Mouse (Mus musculus) midbrain, embryonic 11.5 days (tissue): ENCODE data around the gene Grsf1. TPM values are rescaled to one million over a fixed set of nuclear protein-coding genes. Genes with fewer than 3 reads are reported as not detected.

ENCODE experiments used
- ATAC-seq: fragments of 200-750 bp; cut with Nextera tagmentation; 2 replicates; pipeline ENCODE4 v1.8.0; 2017; ENCODE audit warnings: moderate TSS enrichment, moderate library complexity; ENCODE audit not compliant: low FRiP score
- DNase-seq: peaks from one replicate; pipeline ENCODE4 v3.0.0; 2015; ENCODE audit warnings: low spot score; ENCODE audit errors: missing footprints
- H3K27ac ChIP-seq: fragments of 300-500 bp; sonication (generic); 2 replicates; pipeline ENCODE4 v1.5.1; 2014; ENCODE audit warnings: low read depth, low read length
- H3K27me3 ChIP-seq: fragments of 300-500 bp; sonication (generic); 2 replicates; pipeline ENCODE4 v1.6.1; 2014; ENCODE audit warnings: mild to moderate bottlenecking, low read length, moderate library complexity, mixed read lengths; ENCODE audit not compliant: control insufficient read depth, insufficient read depth
- H3K36me3 ChIP-seq: fragments of 300-500 bp; sonication (generic); 2 replicates; pipeline ENCODE4 v1.6.1; 2014; ENCODE audit warnings: mild to moderate bottlenecking, low read length, moderate library complexity, mixed read lengths; ENCODE audit not compliant: control insufficient read depth, insufficient read depth
- H3K4me1 ChIP-seq: fragments of 300-500 bp; sonication (generic); 2 replicates; pipeline ENCODE4 v1.6.1; 2014; ENCODE audit warnings: low read length; ENCODE audit not compliant: control insufficient read depth, insufficient read depth
- H3K4me2 ChIP-seq: fragments of 300-500 bp; sonication (generic); 2 replicates; pipeline ENCODE4 v1.6.1; 2014; ENCODE audit warnings: mild to moderate bottlenecking, moderate library complexity
- H3K4me3 ChIP-seq: fragments of 300-500 bp; sonication (generic); 2 replicates; pipeline ENCODE4 v1.5.1; 2014; ENCODE audit warnings: low read depth, low read length
- H3K9ac ChIP-seq: fragments of 300-500 bp; sonication (generic); 2 replicates; pipeline ENCODE4 v1.6.1; 2014; ENCODE audit warnings: low read length
- H3K9me3 ChIP-seq: fragments of 300-500 bp; sonication (generic); 2 replicates; pipeline ENCODE4 v1.6.1; 2016; ENCODE audit warnings: low read length; ENCODE audit not compliant: control insufficient read depth
- WGBS: fragments of 180-500 bp; shearing (Covaris S2); extraction: QIAGEN DNeasy Blood & Tissue Kit; methylation state at CpG from one replicate; pipeline ENCODE4 v1.1.7; 2014; 5-methylcytosine and 5-hydroxymethylcytosine counted together
- polyA plus RNA-seq: library from polyadenylated mRNA; unstranded; fragments of >200 nt; fragmentation: Nextera tagmentation; extraction: Ambion mirVana; gene quantifications from 2 replicates; pipeline ENCODE4 v1.2.1, GENCODE M21; 2014

Grsf1 gene
- polyA plus RNA-seq, 1 experiment from 2014 or later = 102 TPM

DNA sequence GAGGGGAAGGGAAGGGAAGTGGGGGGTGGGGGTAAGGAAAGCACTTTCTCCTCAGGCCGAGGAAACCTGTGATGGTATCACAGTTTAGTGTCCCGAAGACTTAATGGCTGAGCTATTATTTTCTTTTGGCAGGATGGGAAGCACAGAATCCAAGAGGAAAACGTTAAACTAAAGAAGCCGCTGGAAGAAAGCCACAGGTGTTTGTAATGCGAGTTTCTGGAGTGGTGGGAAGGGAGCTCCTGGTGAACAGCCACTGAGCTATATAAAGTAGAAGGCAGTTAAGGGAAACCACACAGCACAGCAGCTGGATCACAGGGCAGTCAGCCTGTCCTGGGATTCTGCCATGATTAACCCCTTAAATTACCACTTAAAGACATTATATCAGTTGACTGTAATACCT lies 30.6 kb downstream of the Grsf1 start:
- H3K4me2 ChIP-seq = no peak overlapping the region
- peaks cover 12% of the 10 kb centered on the region for H3K36me3 ChIP-seq
- DNase-seq (no peak), ATAC-seq (no peak)
- no peak overlapping the region for H3K27ac ChIP-seq
- H3K4me1 ChIP-seq = no peaks in the 10 kb centered on the region
- no peaks in the 10 kb centered on the region for H3K27me3 ChIP-seq
- 88% methylated on average over 5 of the region's 5 CpGs for WGBS
- H3K9ac ChIP-seq = no peak overlapping the region
- no peaks in the 10 kb centered on the region for H3K9me3 ChIP-seq
- H3K4me3 ChIP-seq = no peak overlapping the region

DNA sequence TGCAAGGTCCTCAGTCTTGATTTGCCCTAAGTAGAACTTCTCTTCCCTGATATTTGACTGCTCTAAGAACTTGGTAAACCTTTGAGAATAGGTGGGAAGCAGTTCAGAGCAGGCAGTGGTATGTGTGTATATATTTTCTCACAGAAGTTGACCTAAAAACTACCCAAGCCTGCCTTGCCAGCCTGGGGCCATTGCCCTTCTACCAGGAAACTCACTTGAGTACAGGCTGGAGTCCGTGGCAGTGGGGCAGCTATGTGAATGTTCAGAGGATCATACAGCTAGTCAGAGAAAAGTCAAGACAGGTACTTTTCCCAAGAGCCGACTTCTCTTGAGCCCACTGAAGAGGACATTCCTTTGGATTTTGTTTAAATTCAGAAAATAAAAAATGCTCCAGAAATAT lies 31.1 kb downstream of the Grsf1 start:
- 89% methylated on average over 2 of the region's 2 CpGs for WGBS
- no peak overlapping the region for H3K4me3 ChIP-seq
- no peaks in the 10 kb centered on the region for H3K4me1 ChIP-seq
- no peak overlapping the region for H3K4me2 ChIP-seq
- no peak for ATAC-seq
- no peaks in the 10 kb centered on the region for H3K9me3 ChIP-seq
- H3K9ac ChIP-seq = no peak overlapping the region
- no peaks in the 10 kb centered on the region for H3K27me3 ChIP-seq
- no peak overlapping the region for H3K27ac ChIP-seq
- no peak for DNase-seq
- peaks cover 10% of the 10 kb centered on the region for H3K36me3 ChIP-seq

DNA sequence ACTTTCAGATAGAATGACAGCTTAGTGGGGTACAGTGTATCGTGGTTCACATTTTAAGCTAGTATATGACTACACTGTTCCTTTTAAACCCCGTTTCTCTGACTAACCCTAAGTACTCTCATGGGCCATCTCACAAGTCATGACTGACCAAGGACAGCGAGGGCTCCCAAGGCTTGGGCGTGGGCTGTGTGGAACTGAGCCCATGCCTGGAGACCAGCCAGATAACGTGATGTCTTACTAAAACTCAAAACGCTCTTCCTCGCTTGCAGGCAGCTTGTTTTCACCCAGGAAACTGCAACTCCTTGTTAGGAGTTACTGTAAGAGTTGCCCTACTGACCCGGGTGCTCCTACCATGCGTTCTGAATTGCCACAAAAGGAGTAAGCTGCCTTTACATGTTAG lies 32.5 kb downstream of the Grsf1 start:
- Histone ChIP-seq H3K27ac (no peak overlapping the region), H3K36me3 (peaks cover 10% of the 10 kb centered on the region), H3K9ac (no peak overlapping the region), H3K9me3 (no peaks in the 10 kb centered on the region), H3K4me1 (no peaks in the 10 kb centered on the region), H3K4me3 (no peak overlapping the region), H3K27me3 (no peaks in the 10 kb centered on the region), H3K4me2 (no peak overlapping the region)
- 91% methylated on average over 9 of the region's 9 CpGs for WGBS
- ATAC-seq (no peak), DNase-seq (no peak)

DNA sequence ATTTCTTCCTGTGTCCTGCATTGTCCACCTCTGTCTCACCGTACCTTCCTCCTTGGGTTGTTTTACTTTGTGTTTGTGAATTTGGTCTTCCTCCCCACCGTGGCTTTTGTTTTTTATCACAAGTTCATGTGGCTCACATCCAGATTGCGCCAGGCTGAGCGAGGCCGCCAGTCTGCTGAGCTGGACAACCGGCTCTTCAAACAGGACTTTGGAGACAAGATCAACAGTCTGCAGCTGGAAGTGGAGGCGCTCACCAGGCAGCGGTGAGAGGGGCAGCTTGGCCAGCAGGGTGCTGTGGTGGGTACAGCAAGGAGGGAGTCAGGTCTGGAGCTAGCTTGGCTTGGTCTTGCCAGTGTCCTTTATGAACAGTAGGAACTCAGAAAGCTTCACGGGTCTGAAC lies 33.2 kb downstream of the Grsf1 start:
- no peak for ATAC-seq
- 88% methylated on average over 9 of the region's 9 CpGs for WGBS
- Histone ChIP-seq H3K9me3 (no peaks in the 10 kb centered on the region), H3K36me3 (peaks cover 9% of the 10 kb centered on the region), H3K4me1 (no peaks in the 10 kb centered on the region), H3K9ac (no peak overlapping the region), H3K4me2 (no peak overlapping the region), H3K27me3 (no peaks in the 10 kb centered on the region), H3K27ac (no peak overlapping the region), H3K4me3 (no peak overlapping the region)
- DNase-seq = no peak

DNA sequence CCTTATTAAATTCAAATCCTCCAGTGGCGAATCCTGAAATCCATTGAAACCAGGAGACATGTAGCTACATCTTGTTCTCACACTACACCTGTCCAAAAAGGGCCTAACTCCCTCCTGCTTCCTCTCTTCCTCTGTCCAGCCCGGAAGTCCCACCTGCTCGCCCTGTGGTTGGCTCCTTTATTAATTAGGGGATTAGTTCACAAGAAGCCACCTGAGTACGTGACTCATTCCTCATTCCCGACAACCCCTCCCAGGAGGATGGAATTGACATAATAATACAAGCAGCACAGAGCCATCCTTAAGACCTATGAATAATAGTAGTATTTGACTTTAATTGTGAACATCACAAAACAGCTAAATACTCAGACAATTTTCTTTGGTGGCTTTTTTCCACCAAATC lies 41.9 kb downstream of the Grsf1 start:
- peaks cover 17% of the 10 kb centered on the region for H3K36me3 ChIP-seq
- no peak overlapping the region for H3K9ac ChIP-seq
- H3K4me2 ChIP-seq = no peak overlapping the region
- ATAC-seq = no peak
- no peaks in the 10 kb centered on the region for H3K4me1 ChIP-seq
- H3K4me3 ChIP-seq = no peak overlapping the region
- DNase-seq = no peak
- WGBS = 78% methylated on average over 5 of the region's 5 CpGs
- H3K27me3 ChIP-seq = no peaks in the 10 kb centered on the region
- H3K9me3 ChIP-seq = no peaks in the 10 kb centered on the region
- no peak overlapping the region for H3K27ac ChIP-seq

DNA sequence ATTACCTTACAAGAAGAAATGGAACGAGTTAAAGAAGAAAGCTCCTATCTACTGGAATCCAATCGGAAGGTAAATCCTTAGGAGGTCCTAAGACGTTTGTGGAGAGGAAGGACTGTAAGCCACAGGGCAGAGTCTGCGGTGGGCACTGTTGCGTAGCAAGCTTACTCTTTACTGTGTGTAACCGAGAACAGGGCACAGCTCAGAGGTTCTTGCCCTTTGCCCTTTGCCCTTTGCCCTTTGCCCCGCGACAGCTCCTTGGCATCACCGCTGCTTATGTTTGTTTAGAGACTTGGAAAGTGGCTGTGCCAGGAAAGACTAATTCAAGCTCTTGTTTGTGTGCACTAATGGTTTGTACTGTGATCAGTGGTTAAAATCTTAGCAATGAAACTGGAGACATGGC lies 43.5 kb downstream of the Grsf1 start:
- no peak overlapping the region for H3K4me2 ChIP-seq
- H3K4me3 ChIP-seq = no peak overlapping the region
- 70% methylated on average over 9 of the region's 9 CpGs for WGBS
- ATAC-seq (no peak), DNase-seq (no peak)
- H3K9me3 ChIP-seq = no peaks in the 10 kb centered on the region
- H3K4me1 ChIP-seq = no peaks in the 10 kb centered on the region
- peaks cover 16% of the 10 kb centered on the region for H3K36me3 ChIP-seq
- H3K9ac ChIP-seq = no peak overlapping the region
- H3K27ac ChIP-seq = no peak overlapping the region
- H3K27me3 ChIP-seq = no peaks in the 10 kb centered on the region

DNA sequence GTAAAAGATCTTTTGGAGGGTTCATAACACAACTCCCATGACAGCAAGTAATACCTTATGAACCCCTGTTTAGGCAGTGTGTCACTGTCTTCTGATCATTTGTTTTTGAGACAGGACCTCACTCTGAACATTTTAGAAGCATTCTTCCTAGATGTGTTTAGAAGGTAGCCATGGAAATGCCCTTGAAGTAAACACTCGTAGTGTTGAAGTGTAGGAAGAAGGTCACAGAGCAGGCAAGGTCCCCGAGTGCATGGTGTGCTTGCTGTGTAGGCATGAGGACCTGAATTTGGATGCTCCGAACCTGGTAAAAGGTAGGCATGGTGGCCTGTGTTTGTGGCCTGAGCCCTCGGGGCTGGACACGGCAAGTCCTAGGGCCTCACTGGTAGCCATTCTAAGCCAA lies 44.4 kb downstream of the Grsf1 start:
- ATAC-seq (no peak), DNase-seq (no peak)
- 92% methylated on average over 5 of the region's 5 CpGs for WGBS
- H3K27ac ChIP-seq = no peak overlapping the region
- H3K4me2 ChIP-seq = no peak overlapping the region
- H3K4me1 ChIP-seq = no peaks in the 10 kb centered on the region
- no peaks in the 10 kb centered on the region for H3K27me3 ChIP-seq
- peaks cover 9% of the 10 kb centered on the region for H3K36me3 ChIP-seq
- no peaks in the 10 kb centered on the region for H3K9me3 ChIP-seq
- H3K4me3 ChIP-seq = no peak overlapping the region
- H3K9ac ChIP-seq = no peak overlapping the region

DNA sequence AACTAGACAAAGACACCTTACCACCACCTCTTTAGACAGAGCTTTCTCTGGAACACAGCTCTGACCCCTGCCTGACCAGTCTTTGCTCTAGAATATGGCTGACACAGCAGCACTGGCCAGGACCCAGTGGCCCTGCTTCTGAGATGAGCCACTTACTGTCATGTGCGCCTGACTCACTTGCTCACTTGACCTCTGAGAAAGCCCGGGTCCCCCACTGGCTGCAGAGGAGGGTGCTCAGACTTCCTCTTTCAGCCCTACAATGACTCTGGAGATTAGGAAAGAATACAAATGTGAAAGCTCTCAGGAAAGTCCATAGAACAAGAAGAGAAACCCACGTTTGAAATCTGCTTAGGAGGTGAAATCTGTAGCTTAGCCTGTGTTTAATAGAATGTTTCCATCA lies 45.1 kb downstream of the Grsf1 start:
- Histone ChIP-seq H3K9me3 (no peaks in the 10 kb centered on the region), H3K4me3 (no peak overlapping the region), H3K27me3 (no peaks in the 10 kb centered on the region), H3K4me2 (no peak overlapping the region), H3K9ac (no peak overlapping the region), H3K36me3 (peaks cover 9% of the 10 kb centered on the region), H3K27ac (no peak overlapping the region), H3K4me1 (no peaks in the 10 kb centered on the region)
- WGBS = 55% methylated on average over 3 of the region's 3 CpGs
- ATAC-seq = 0 out of 2 replicates have a peak, but pooled peaks have one; percentile 23
- no peak for DNase-seq

DNA sequence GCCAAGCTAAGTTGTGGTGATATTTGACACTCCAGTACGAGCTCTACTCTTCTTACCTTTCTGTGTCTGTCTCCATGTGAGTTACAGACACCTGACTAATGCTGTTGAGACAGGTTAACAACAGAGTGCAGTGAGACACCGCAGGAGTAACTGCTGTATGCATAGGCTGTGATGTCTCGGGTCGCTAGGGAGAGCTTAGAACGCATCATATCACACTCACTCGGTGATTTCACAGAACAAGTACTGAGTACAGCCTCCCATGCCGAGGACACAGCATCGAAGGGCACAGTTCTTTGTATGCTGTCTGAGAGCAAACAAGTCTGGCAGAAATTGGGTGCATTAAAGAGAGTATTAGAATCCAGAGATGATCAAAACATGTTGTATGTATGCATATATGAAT lies 46.0 kb downstream of the Grsf1 start:
- no peak overlapping the region for H3K27ac ChIP-seq
- no peaks in the 10 kb centered on the region for H3K27me3 ChIP-seq
- no peak for ATAC-seq
- H3K9me3 ChIP-seq = no peaks in the 10 kb centered on the region
- no peak overlapping the region for H3K4me3 ChIP-seq
- no peak overlapping the region for H3K4me2 ChIP-seq
- no peaks in the 10 kb centered on the region for H3K4me1 ChIP-seq
- H3K36me3 ChIP-seq = peaks cover 9% of the 10 kb centered on the region
- DNase-seq = no peak
- 92% methylated on average over 8 of the region's 8 CpGs for WGBS
- H3K9ac ChIP-seq = no peak overlapping the region

DNA sequence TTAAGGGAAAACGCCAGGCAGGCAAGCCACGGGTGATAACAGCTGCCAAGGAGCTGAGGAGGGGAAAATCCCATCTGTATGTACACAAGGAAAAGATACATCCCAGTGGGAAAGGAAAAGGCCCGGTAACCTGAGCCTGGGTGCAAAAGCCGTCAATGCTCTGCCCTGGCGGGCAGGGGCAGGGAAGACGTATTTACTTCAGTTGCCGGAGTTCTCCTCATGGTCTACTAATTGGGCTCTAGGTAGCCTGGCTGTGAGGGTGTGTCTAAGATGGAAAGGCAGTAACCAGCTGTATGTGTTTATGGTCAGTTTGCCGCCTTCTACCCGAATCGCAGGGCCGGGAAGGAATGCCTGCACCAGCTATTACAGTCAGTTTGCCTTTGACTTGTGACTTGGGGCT lies 46.8 kb downstream of the Grsf1 start:
- Histone ChIP-seq H3K27ac (no peak overlapping the region), H3K27me3 (no peaks in the 10 kb centered on the region), H3K36me3 (peaks cover 9% of the 10 kb centered on the region), H3K4me3 (no peak overlapping the region), H3K4me2 (no peak overlapping the region), H3K9me3 (no peaks in the 10 kb centered on the region), H3K4me1 (no peaks in the 10 kb centered on the region), H3K9ac (no peak overlapping the region)
- DNase-seq = no peak
- ATAC-seq = no peak
- 87% methylated on average over 11 of the region's 11 CpGs for WGBS
